8 mouse cellular contexts compared by ENCODE assay signal in genomic region chr3:95754345-95755206, GRCm38 (mm10). TPM values are rescaled to one million over a fixed set of nuclear protein-coding genes. Genes with fewer than 3 reads are reported as not detected.
DNase-seq lines count a peak whose midpoint lies in the region; ATAC-seq and TF ChIP-seq lines count a peak whose summit lies in the region.

No protein-coding gene starts in this region.

- TF ChIP-seq CTCF in heart, adult 2 months (IDR thresholded peaks at IDR 0.05), result no peak

- H3K36me3 ChIP-seq in embryonic facial prominence, embryonic 14.5 days (ENCODE audit: control insufficient read depth, insufficient read depth, low read length), result peaks cover 29% of the 10 kb centered on the region
- no peaks in the 10 kb centered on the region for H3K36me3 ChIP-seq in heart, adult 2 months (ENCODE audit: control insufficient read depth, insufficient read depth, low read length)
- peaks cover 34% of the 10 kb centered on the region for H3K36me3 ChIP-seq in limb, embryonic 13.5 days
- H3K36me3 ChIP-seq in midbrain, embryonic 16.5 days (ENCODE audit: control insufficient read depth, insufficient read depth, low read length), result 0 out of 2 replicates have a peak, but pooled peaks cover 2% of the 10 kb centered on the region

- WGBS in embryonic facial prominence, embryonic 14.5 days, result under 1% methylated on average over 29 of the region's 30 CpGs
- WGBS in heart, adult 2 months, result under 1% methylated on average over 30 of the region's 30 CpGs
- WGBS in limb, embryonic 13.5 days, result under 1% methylated on average over 30 of the region's 30 CpGs
- under 1% methylated on average over 30 of the region's 30 CpGs for WGBS in midbrain, embryonic 16.5 days

- H3K4me1 ChIP-seq in embryonic facial prominence, embryonic 14.5 days (ENCODE audit: control insufficient read depth, insufficient read depth, low read length), result no peaks in the 10 kb centered on the region; the same call in 1 of the 2 replicates
- H3K4me1 ChIP-seq in heart, adult 2 months (ENCODE audit: control insufficient read depth, insufficient read depth, low read length), result no peaks in the 10 kb centered on the region
- peaks cover 5% of the 10 kb centered on the region; the same call in 1 of the 2 replicates for H3K4me1 ChIP-seq in limb, embryonic 13.5 days
- peaks cover 5% of the 10 kb centered on the region for H3K4me1 ChIP-seq in midbrain, embryonic 16.5 days (ENCODE audit: control insufficient read depth, insufficient read depth, low read length)

- no peaks in the 10 kb centered on the region for H3K9me3 ChIP-seq in embryonic facial prominence, embryonic 14.5 days (ENCODE audit: control insufficient read depth, low read length)
- no peaks in the 10 kb centered on the region for H3K9me3 ChIP-seq in limb, embryonic 13.5 days
- H3K9me3 ChIP-seq in midbrain, embryonic 16.5 days (replicated peaks; ENCODE audit: control insufficient read depth, low read length, poor library complexity, severe bottlenecking), result no peaks in the 10 kb centered on the region

- peak overlapping the region; percentile 51 for H3K4me3 ChIP-seq in embryonic facial prominence, embryonic 14.5 days (ENCODE audit: low read depth, low read length)
- H3K4me3 ChIP-seq in heart, adult 2 months, result peak overlapping the region; percentile 82
- H3K4me3 ChIP-seq in limb, embryonic 13.5 days, result peak overlapping the region; percentile 88
- H3K4me3 ChIP-seq in midbrain, embryonic 16.5 days (ENCODE audit: low read depth, low read length), result peak overlapping the region; percentile 50

- peak overlapping the region; percentile 69 for H3K4me2 ChIP-seq in embryonic facial prominence, embryonic 14.5 days (ENCODE audit: low read depth, low read length)
- peak overlapping the region; percentile 85 for H3K4me2 ChIP-seq in limb, embryonic 13.5 days (replicated peaks)
- H3K4me2 ChIP-seq in midbrain, embryonic 16.5 days (ENCODE audit: low read length), result peak overlapping the region; percentile 70

- no peaks in the 10 kb centered on the region for H3K79me2 ChIP-seq in heart, adult 2 months (replicated peaks; ENCODE audit: control insufficient read depth, insufficient read depth, low read length)

- peak; percentile 65 for TF ChIP-seq POLR2A in heart, adult 2 months (IDR thresholded peaks at IDR 0.05; ENCODE audit: insufficient read depth, low read depth, low read length)

- peak; percentile 45; the same call in 1 of the 2 replicates for TF ChIP-seq EP300 in heart, adult 2 months (IDR thresholded peaks at IDR 0.05; ENCODE audit: insufficient read depth, low read depth, low read length)

- ATAC-seq in embryonic facial prominence, embryonic 14.5 days (ENCODE audit: low read depth), result peak; percentile 99
- peak; percentile 97 for ATAC-seq in limb, embryonic 13.5 days (ENCODE audit: low FRiP score, low read depth)
- ATAC-seq in midbrain, embryonic 16.5 days, result peak; percentile 99

- peak; percentile 98 for DNase-seq in 3T3-L1 (ENCODE audit: low read depth, low spot score)
- DNase-seq in adrenal gland, postnatal 4 days (ENCODE audit: low spot score in 2 of 2), result peak; percentile 68 to 81
- peak; percentile 97 for DNase-seq in embryonic facial prominence, embryonic 14.5 days (ENCODE audit: low spot score)
- peak; percentile 92 to 94 for DNase-seq in heart, adult 2 months
- DNase-seq in kidney, adult 8-10 months, result peak; percentile 96 to 98
- DNase-seq in spleen, postnatal 10 days (ENCODE audit: low spot score in 2 of 2), result peak; percentile 84 to 90

- H3K9ac ChIP-seq in embryonic facial prominence, embryonic 14.5 days (ENCODE audit: low read depth, low read length), result peak overlapping the region; percentile 65
- H3K9ac ChIP-seq in heart, adult 2 months (ENCODE audit: low read depth, low read length), result peak overlapping the region; percentile 65
- peak overlapping the region; percentile 85 for H3K9ac ChIP-seq in limb, embryonic 13.5 days
- peak overlapping the region; percentile 58 for H3K9ac ChIP-seq in midbrain, embryonic 16.5 days (ENCODE audit: low read depth, low read length)

- H3K27ac ChIP-seq in embryonic facial prominence, embryonic 14.5 days (replicated peaks; ENCODE audit: low read depth, low read length), result peak overlapping the region; percentile 10; the same call in 1 of the 2 replicates
- H3K27ac ChIP-seq in heart, adult 2 months, result peak overlapping the region; percentile 68
- H3K27ac ChIP-seq in limb, embryonic 13.5 days, result peak overlapping the region; percentile 63; the same call in 1 of the 2 replicates
- H3K27ac ChIP-seq in midbrain, embryonic 16.5 days (ENCODE audit: low read length), result peak overlapping the region; percentile 47; the same call in 1 of the 2 replicates

- intact Hi-C loops in heart, adult 2 months (cut with DNase I), result loop anchor here (5.0 kb wide), 1 partner anchor 122 kb away; no protein-coding TSS in a partner anchor

- H3K27me3 ChIP-seq in embryonic facial prominence, embryonic 14.5 days (replicated peaks; ENCODE audit: control insufficient read depth, insufficient read depth, low read length), result no peaks in the 10 kb centered on the region
- H3K27me3 ChIP-seq in heart, adult 2 months (ENCODE audit: control insufficient read depth, insufficient read depth, low read length), result no peaks in the 10 kb centered on the region
- no peaks in the 10 kb centered on the region for H3K27me3 ChIP-seq in limb, embryonic 13.5 days
- H3K27me3 ChIP-seq in midbrain, embryonic 16.5 days (ENCODE audit: control insufficient read depth, insufficient read depth, low read depth, low read length), result no peaks in the 10 kb centered on the region

RNA-seq across cellular contexts. Expression of gene Tars2, which starts 5.4 kb away (rescaled TPM):
- 10 to 100 TPM; 48.2 to 51.7 TPM for total RNA-seq in adrenal gland, postnatal 4 days (2021)
- 40.1 and 44.5 TPM in 2 replicates for polyA plus RNA-seq in embryonic facial prominence, embryonic 14.5 days (2014; fragmentation: Nextera tagmentation; extraction: Ambion mirVana)
- total RNA-seq in heart, adult 2 months (2021), result 10 to 100 TPM; 42.1 to 45.3 TPM
- 31.3 and 54.4 TPM in 2 replicates for polyA plus RNA-seq in heart, adult 2 months (2012; rRNA removed)
- polyA plus RNA-seq in limb, embryonic 13.5 days (2015; fragmentation: Nextera tagmentation; extraction: Ambion mirVana), result 47.6 and 47.8 TPM in 2 replicates
- 46.2 and 54.1 TPM in 2 replicates for polyA plus RNA-seq in midbrain, embryonic 16.5 days (2015; fragmentation: Nextera tagmentation; extraction: Ambion mirVana)

RNA-seq across cellular contexts. Expression of gene Ecm1, which starts 15.2 kb away (rescaled TPM):
- total RNA-seq in adrenal gland, postnatal 4 days (2021), result 100 to 1,000 TPM; 205 to 241 TPM
- polyA plus RNA-seq in embryonic facial prominence, embryonic 14.5 days (2014; fragmentation: Nextera tagmentation; extraction: Ambion mirVana), result 12.8 and 16.8 TPM in 2 replicates
- total RNA-seq in heart, adult 2 months (2021), result 10 to 100 TPM; 54.4 to 61.9 TPM
- 173 and 200 TPM in 2 replicates for polyA plus RNA-seq in heart, adult 2 months (2012; rRNA removed)
- polyA plus RNA-seq in limb, embryonic 13.5 days (2015; fragmentation: Nextera tagmentation; extraction: Ambion mirVana), result 4.8 and 6.0 TPM in 2 replicates
- 10.0 and 11.5 TPM in 2 replicates for polyA plus RNA-seq in midbrain, embryonic 16.5 days (2015; fragmentation: Nextera tagmentation; extraction: Ambion mirVana)

Comparison
In these comparisons a context has a peak if more than half of its experiments do, and no peak if none do; other contexts are left out.
1. Peak in every context shown above with its lines: DNase-seq, ATAC-seq, H3K4me3 ChIP-seq and H3K27ac ChIP-seq.
2. H3K27ac ChIP-seq: peak in every context shown above with its lines; median percentile 68 in heart, adult 2 months; 63 in limb, embryonic 13.5 days; 47 in midbrain, embryonic 16.5 days; 10 in embryonic facial prominence, embryonic 14.5 days.